Mouse (Mus musculus) heart, postnatal 0 days (tissue): ENCODE measurements at regions not wholly inside any gene's neighbourhood (a gene's known extent, or its start where the extent isn't known, plus 50 kb on each side); places are given as distances from the start of the nearest gene placed in this dataset.
"Not testable (repeated sequence)": the region's sequence is repeated elsewhere in the genome, so short reads cannot be mapped to it uniquely, and the experiment has no call there.

Source experiments
- CTCF ChIP-seq: IDR thresholded peaks from 2 replicates; pipeline ENCODE4 v1.5.1; 2016; ENCODE audit warnings: antibody characterized with exemption, control low read depth, low read depth
- EP300 ChIP-seq: IDR thresholded peaks from 2 replicates; pipeline ENCODE4 v1.6.1; 2016; ENCODE audit warnings: antibody characterized with exemption, low read depth

DNA sequence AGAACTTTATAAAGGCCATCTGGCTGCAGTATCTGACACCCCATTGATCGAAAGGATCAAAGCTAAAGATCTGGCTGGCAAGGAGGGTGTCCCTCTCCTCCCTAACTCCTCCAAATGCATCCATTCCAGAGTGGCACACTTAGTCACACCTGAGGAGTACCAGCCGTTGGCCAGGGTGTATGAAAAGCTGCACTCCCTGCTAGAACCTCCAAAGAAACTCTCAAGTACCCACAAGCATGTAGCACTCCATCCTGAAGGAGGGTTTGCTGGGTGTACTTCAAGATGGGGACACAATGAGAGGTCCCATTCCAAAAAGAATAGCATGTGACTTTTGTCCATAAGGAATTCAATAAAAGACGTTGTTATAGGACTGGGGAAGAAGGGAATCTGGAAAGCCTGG lies 100.4 kb downstream of the Ero1lb start:
- not testable (repeated sequence) for TF ChIP-seq CTCF, EP300
